Mouse (Mus musculus): ENCODE data around the gene 0610009B22Rik. TPM values are rescaled to one million over a fixed set of nuclear protein-coding genes. Genes with fewer than 3 reads are reported as not detected.
"Not testable (repeated sequence)": the region's sequence is repeated elsewhere in the genome, so short reads cannot be mapped to it uniquely, and the experiment has no call there.

The 0610009B22Rik gene
- 10 to 100 TPM; 29.1 to 31.9 TPM for total RNA-seq (2021)
- long read RNA-seq, transcript 0610009B22Rik-201 (2 exons, 813 nt): major isoform, 48 of 51 reads
- long read RNA-seq, partial matches to known transcripts: 0 of 51 reads
- long read RNA-seq, other reads (novel, unspliced or antisense): 3 of 51 reads

GRCm38 (mm10) chr11:51688330-51689328 is at the start of gene 0610009B22Rik:
Gene 0610009B22Rik (minus strand): TSS chr11:51688874.
- peak; percentile 99 to 100 for DNase-seq (ENCODE audit: low spot score in 2 of 2)

GRCm38 (mm10) chr11:51734218-51734617 is 45.5 kb upstream of the 0610009B22Rik start:
- DNase-seq (ENCODE audit: low spot score in 2 of 2): not testable (repeated sequence)

- no peak for DNase-seq (ENCODE audit: low spot score in 2 of 2)
These were observed 44.2 kb upstream of the 0610009B22Rik start for GRCm38 (mm10) chr11:51732883-51733282.

- DNase-seq (ENCODE audit: low spot score in 2 of 2): no peak
These were observed 32.4 kb upstream of the 0610009B22Rik start for GRCm38 (mm10) chr11:51721066-51721465.

GRCm38 (mm10) chr11:51707080-51707479 is 18.4 kb upstream of the 0610009B22Rik start:
- no peak for DNase-seq (ENCODE audit: low spot score in 2 of 2)

- no peak for DNase-seq (ENCODE audit: low spot score in 2 of 2)
These were observed 17.8 kb upstream of the 0610009B22Rik start for GRCm38 (mm10) chr11:51706451-51706850.

- peak in 1 of 2 experiments; percentile 15 for DNase-seq (ENCODE audit: low spot score in 2 of 2)
These were observed 14.8 kb upstream of the 0610009B22Rik start for GRCm38 (mm10) chr11:51703379-51703998.

- DNase-seq (ENCODE audit: low spot score in 2 of 2): no peak
These were observed 14.2 kb upstream of the 0610009B22Rik start for GRCm38 (mm10) chr11:51702831-51703230.

- no peak for DNase-seq (ENCODE audit: low spot score in 2 of 2)
These were observed 6.3 kb upstream of the 0610009B22Rik start for GRCm38 (mm10) chr11:51694984-51695383.

- not testable (repeated sequence) for DNase-seq (ENCODE audit: low spot score in 2 of 2)
These were observed 1.9 kb upstream of the 0610009B22Rik start for GRCm38 (mm10) chr11:51690597-51690996.

GRCm38 (mm10) chr11:51689343-51689742 is 669 bp upstream of the 0610009B22Rik start:
- DNase-seq (ENCODE audit: low spot score in 2 of 2): no peak

- DNase-seq (ENCODE audit: low spot score in 2 of 2): no peak
These were observed 6.7 kb downstream of the 0610009B22Rik start for GRCm38 (mm10) chr11:51681976-51682374.

- peak; percentile 91 to 93 for DNase-seq (ENCODE audit: low spot score in 2 of 2)
These were observed 7.2 kb downstream of the 0610009B22Rik start for GRCm38 (mm10) chr11:51681324-51681975.

- DNase-seq (ENCODE audit: low spot score in 2 of 2): no peak
These were observed 9.2 kb downstream of the 0610009B22Rik start for GRCm38 (mm10) chr11:51679466-51679865.

GRCm38 (mm10) chr11:51677737-51678418 is 10.8 kb downstream of the 0610009B22Rik start:
- no peak for DNase-seq (ENCODE audit: low spot score in 2 of 2)

GRCm38 (mm10) chr11:51675386-51675785 is 13.3 kb downstream of the 0610009B22Rik start:
- no peak for DNase-seq (ENCODE audit: low spot score in 2 of 2)

- DNase-seq (ENCODE audit: low spot score in 2 of 2): no peak
These were observed 15.4 kb downstream of the 0610009B22Rik start for GRCm38 (mm10) chr11:51673291-51673690.

GRCm38 (mm10) chr11:51671376-51671775 is 17.3 kb downstream of the 0610009B22Rik start:
- DNase-seq (ENCODE audit: low spot score in 2 of 2): no peak

- DNase-seq (ENCODE audit: low spot score in 2 of 2): no peak
These were observed 17.8 kb downstream of the 0610009B22Rik start for GRCm38 (mm10) chr11:51670846-51671245.

GRCm38 (mm10) chr11:51664747-51665146 is 23.9 kb downstream of the 0610009B22Rik start:
- not testable (repeated sequence) for DNase-seq (ENCODE audit: low spot score in 2 of 2)

- no peak for DNase-seq (ENCODE audit: low spot score in 2 of 2)
These were observed 26.0 kb downstream of the 0610009B22Rik start for GRCm38 (mm10) chr11:51662632-51663031.

Data from layer of hippocampus, postnatal 10 days (tissue).